10 mouse cellular contexts compared by ENCODE assay signal in the genomic region with DNA sequence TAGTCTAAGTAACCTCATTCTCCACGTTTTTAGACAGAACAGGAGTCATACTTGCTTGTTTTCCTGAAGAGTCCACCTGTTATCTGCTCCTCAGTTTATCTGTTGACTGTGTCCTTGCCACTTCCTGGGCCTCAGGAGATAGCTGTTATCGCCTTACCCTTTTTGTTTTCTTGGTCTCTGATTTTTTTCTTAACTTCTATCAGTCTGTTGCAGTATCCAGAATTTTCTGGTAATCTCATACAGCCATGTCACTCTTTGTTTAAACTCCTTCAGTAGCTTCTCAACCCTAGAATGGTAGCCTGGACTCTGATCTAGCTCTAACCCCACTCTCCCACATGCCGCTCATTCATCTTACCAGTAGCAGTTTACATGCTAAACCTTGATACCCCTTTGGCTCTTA.
"Had no signal": no experiment of that assay in that cellular context is flagged by ENCODE, and none has a peak within 500 bp of the region (broad histone marks: within the 10 kb centered on the region; RNA-seq: fewer than 3 reads in every experiment).

No protein-coding gene starts in this region.

- H3K4me3 ChIP-seq: limb, embryonic 10.5 days; midbrain, embryonic 15.5 days; neural tube, embryonic 12.5 days had no signal

- DNase-seq: kidney, adult 11 months; kidney, postnatal 10 days; lung, adult 2 months; lung, postnatal 36 days; thymus, postnatal 4 days had no signal

- H3K36me3 ChIP-seq: limb, embryonic 10.5 days; midbrain, embryonic 15.5 days; neural tube, embryonic 12.5 days had no signal

- H3K27ac ChIP-seq: limb, embryonic 10.5 days; midbrain, embryonic 15.5 days; neural tube, embryonic 12.5 days had no signal

- ATAC-seq: lung, postnatal 0 days; midbrain, embryonic 15.5 days had no signal

- H3K27me3 ChIP-seq: midbrain, embryonic 15.5 days; neural tube, embryonic 12.5 days had no signal

- H3K4me2 ChIP-seq: midbrain, embryonic 11.5 days; midbrain, embryonic 15.5 days; neural tube, embryonic 12.5 days had no signal

- H3K9me3 ChIP-seq: limb, embryonic 10.5 days; midbrain, embryonic 15.5 days; neural tube, embryonic 12.5 days had no signal

- H3K4me1 ChIP-seq: limb, embryonic 10.5 days; neural tube, embryonic 12.5 days had no signal

- H3K9ac ChIP-seq: midbrain, embryonic 15.5 days; neural tube, embryonic 12.5 days had no signal
